Mouse (Mus musculus) left cerebral cortex, adult 8-10 months (tissue): Measurements from ENCODE around the gene Adam25. TPM values are rescaled to one million over a fixed set of nuclear protein-coding genes. Genes with fewer than 3 reads are reported as not detected.
"Not testable (repeated sequence)": the region's sequence is repeated elsewhere in the genome, so short reads cannot be mapped to it uniquely, and the experiment has no call there.

Experiments used
- DNase-seq, 2 experiments: peaks; one replicate each; pipeline ENCODE4 v3.0.0; 2022; ENCODE audit warnings: low spot score in 2 of 2
- total RNA-seq, 4 experiments: library from RNA; stranded (reverse); gene quantifications; 2 replicates each; pipeline ENCODE4 v1.2.4; 2022

Gene Adam25
- total RNA-seq: not detected

GRCm38 (mm10) chr8:40751908-40752307 lies at the start of gene Adam25:
Adam25 (plus strand) TSS chr8:40752208.
- DNase-seq: not testable (repeated sequence)

- not testable (repeated sequence) for DNase-seq
Observed at GRCm38 (mm10) chr8:40715406-40715805, 36.6 kb upstream of the Adam25 start.

- DNase-seq: no peak
Observed at GRCm38 (mm10) chr8:40715986-40716385, 36.0 kb upstream of the Adam25 start.

GRCm38 (mm10) chr8:40783320-40783719 lies 31.3 kb downstream of the Adam25 start:
- DNase-seq: no peak

DNA sequence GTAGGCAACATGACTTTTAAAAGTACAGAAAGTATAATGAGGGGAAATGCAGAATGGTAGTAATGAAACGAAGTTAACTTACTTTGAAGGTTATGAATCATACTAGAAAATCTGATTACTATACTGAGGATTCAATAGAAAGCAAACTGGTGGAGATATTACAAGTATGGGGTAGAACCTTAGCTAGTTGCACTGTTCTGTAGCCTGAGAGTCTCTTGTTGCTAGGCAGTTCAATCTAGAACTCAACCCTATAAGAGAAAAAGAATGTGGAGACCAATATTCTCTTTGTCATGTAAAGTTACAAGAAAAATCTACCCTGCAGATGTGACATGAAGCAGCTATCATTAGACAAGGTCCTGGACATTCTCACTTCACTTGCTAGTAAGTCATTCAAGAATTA lies 41.0 kb downstream of the Adam25 start, which contains the start of gene Adam20:
Adam20 (plus strand) TSS at position 301 of the 400 bp plus-strand sequence.
- not testable (repeated sequence) for DNase-seq

- DNase-seq: no peak
Observed at GRCm38 (mm10) chr8:40803379-40804079, 51.5 kb downstream of the Adam25 start.

Other genes with a start within 250 kb of the Adam25 start
- not detected for gene Adam24, start 77.1 kb upstream of the Adam25 start, total RNA-seq
- gene Adam20, start 41.1 kb downstream of the Adam25 start, total RNA-seq: not detected
- gene Adam39, start 70.8 kb downstream of the Adam25 start, total RNA-seq: not detected